Mouse (Mus musculus) lung, postnatal 0 days (tissue): ENCODE results near the gene Gskip. TPM values are rescaled to one million over a fixed set of nuclear protein-coding genes. Genes with fewer than 3 reads are reported as not detected.

Experiments used
- ATAC-seq: fragments of 200-750 bp; cut with Nextera tagmentation; 2 replicates; pipeline ENCODE4 v1.8.0; 2017; ENCODE audit warnings: moderate library complexity
- DNase-seq: peaks from one replicate; pipeline ENCODE4 v3.0.0-alpha.2; 2016; ENCODE audit warnings: low spot score
- H3K27ac ChIP-seq: fragments of 300-500 bp; sonication (generic); 2 replicates; pipeline ENCODE4 v1.5.1; 2014; ENCODE audit warnings: antibody characterized with exemption, mild to moderate bottlenecking, low read length, mixed read lengths
- H3K27me3 ChIP-seq: fragments of 300-500 bp; sonication (generic); replicated peaks from 2 replicates; pipeline ENCODE4 v1.6.1; 2014; ENCODE audit warnings: low read length, mixed read lengths; ENCODE audit not compliant: insufficient read depth
- H3K36me3 ChIP-seq: fragments of 300-500 bp; sonication (generic); 2 replicates; pipeline ENCODE4 v1.6.1; 2014; ENCODE audit warnings: low read length, mixed read lengths; ENCODE audit not compliant: insufficient read depth
- H3K4me1 ChIP-seq: fragments of 300-500 bp; sonication (generic); 2 replicates; pipeline ENCODE4 v1.6.1; 2014; ENCODE audit warnings: antibody characterized with exemption, low read depth, low read length, mixed read lengths; ENCODE audit not compliant: insufficient read depth
- H3K4me2 ChIP-seq: fragments of 300-500 bp; sonication (generic); replicated peaks from 2 replicates; pipeline ENCODE4 v1.6.1; 2014; ENCODE audit warnings: low read depth, mild to moderate bottlenecking, low read length, moderate library complexity, mixed read lengths
- H3K4me3 ChIP-seq: fragments of 300-500 bp; sonication (generic); 2 replicates; pipeline ENCODE4 v1.5.1; 2014; ENCODE audit warnings: low read depth, low read length
- H3K9ac ChIP-seq: fragments of 300-500 bp; sonication (generic); replicated peaks from 2 replicates; pipeline ENCODE4 v1.6.1; 2014; ENCODE audit warnings: low read depth, mild to moderate bottlenecking
- H3K9me3 ChIP-seq: fragments of 300-500 bp; sonication (generic); 2 replicates; pipeline ENCODE4 v1.6.1; 2016; ENCODE audit warnings: low read length, mixed read lengths
- CTCF ChIP-seq: IDR thresholded peaks from 2 replicates; pipeline ENCODE4 v1.5.1; 2016; ENCODE audit warnings: antibody characterized with exemption, mild to moderate bottlenecking
- EP300 ChIP-seq: IDR thresholded peaks from 2 replicates; pipeline ENCODE4 v1.6.1; 2016; ENCODE audit warnings: antibody characterized with exemption, mild to moderate bottlenecking, control low read depth
- WGBS: fragments of 180-500 bp; shearing (Covaris S2); extraction: QIAGEN DNeasy Blood & Tissue Kit; methylation state at CpG from one replicate; pipeline ENCODE4 v1.1.7; 2014; 5-methylcytosine and 5-hydroxymethylcytosine counted together
- polyA plus RNA-seq: library from polyadenylated mRNA; unstranded; fragments of >200 nt; fragmentation: Nextera tagmentation; extraction: Ambion mirVana; gene quantifications from 2 replicates; pipeline ENCODE4 v1.2.1, GENCODE M21; 2015

Gene Gskip
- polyA plus RNA-seq, 1 experiment from 2014 or later = 27.7 TPM

- no peak for DNase-seq
- H3K4me1 ChIP-seq = peaks cover 4% of the 10 kb centered on the region; the same call in 1 of the 2 replicates
- no peak overlapping the region for H3K4me2 ChIP-seq
- H3K27me3 ChIP-seq = no peaks in the 10 kb centered on the region
- no peak overlapping the region for H3K27ac ChIP-seq
- no peaks in the 10 kb centered on the region for H3K9me3 ChIP-seq
- 91% methylated on average over 13 of the region's 13 CpGs for WGBS
- ATAC-seq = no peak
- H3K4me3 ChIP-seq = no peak overlapping the region
- H3K9ac ChIP-seq = no peak overlapping the region
- TF ChIP-seq EP300 (no peak), CTCF (no peak)
- no peaks in the 10 kb centered on the region for H3K36me3 ChIP-seq
These were observed 4.8 kb downstream of the Gskip start for GRCm38 (mm10) chr12:105689435-105689834.

DNA sequence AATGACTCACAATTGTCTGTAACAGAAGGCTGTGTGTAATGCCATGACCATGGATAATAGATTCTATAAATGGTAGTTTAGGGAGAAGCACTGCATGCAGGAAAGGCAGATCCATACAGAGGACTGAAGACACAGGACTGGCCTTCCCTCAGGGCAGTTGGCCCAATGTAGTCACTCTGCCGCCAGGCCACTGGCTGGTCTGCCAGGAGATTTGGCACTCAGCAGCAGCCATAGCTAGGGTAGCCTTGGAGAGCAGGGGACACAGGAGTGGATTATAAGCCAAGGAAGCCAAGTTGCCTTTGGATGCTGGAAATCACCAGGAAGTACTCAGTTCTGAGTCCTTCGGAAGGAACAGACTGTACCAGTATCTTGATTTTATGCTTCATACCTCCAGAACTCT lies 9.4 kb downstream of the Gskip start:
- WGBS = 96% methylated on average over 2 of the region's 2 CpGs
- no peak for ATAC-seq
- no peak overlapping the region for H3K4me2 ChIP-seq

DNA sequence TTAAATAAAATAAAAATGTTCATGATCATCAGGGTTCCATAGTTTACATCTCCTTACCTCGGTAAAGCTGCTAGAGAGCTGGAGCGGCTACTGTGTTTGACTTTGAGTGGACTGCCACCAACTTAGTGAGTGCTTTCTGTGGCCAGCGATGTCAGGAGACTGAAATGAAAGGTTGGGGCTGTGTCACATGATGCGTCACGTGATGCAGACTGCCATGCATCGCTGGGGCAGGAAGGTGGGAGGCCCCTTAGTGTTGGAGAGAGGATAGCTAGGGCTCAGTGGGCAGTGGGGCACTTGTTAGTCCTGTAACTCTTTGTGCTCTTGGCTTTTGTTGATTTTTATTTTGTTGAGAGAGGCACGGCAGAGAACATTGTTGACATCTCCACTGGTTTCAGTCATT lies 11.2 kb downstream of the Gskip start:
- H3K4me1 ChIP-seq = no peaks in the 10 kb centered on the region
- 82% methylated on average over 7 of the region's 7 CpGs for WGBS
- no peak overlapping the region for H3K27ac ChIP-seq
- H3K27me3 ChIP-seq = no peaks in the 10 kb centered on the region
- no peak overlapping the region for H3K9ac ChIP-seq
- no peaks in the 10 kb centered on the region; the same call in 1 of the 2 replicates for H3K36me3 ChIP-seq
- H3K4me2 ChIP-seq = no peak overlapping the region
- no peaks in the 10 kb centered on the region for H3K9me3 ChIP-seq
- H3K4me3 ChIP-seq = no peak overlapping the region
- TF ChIP-seq CTCF = no peak
- no peak for TF ChIP-seq EP300
- DNase-seq (no peak), ATAC-seq (no peak)

More for the DNA sequence above, 9.4 kb downstream of the Gskip start:
- Histone ChIP-seq H3K27me3 (no peaks in the 10 kb centered on the region), H3K9ac (no peak overlapping the region), H3K9me3 (no peaks in the 10 kb centered on the region), H3K36me3 (no peaks in the 10 kb centered on the region), H3K27ac (no peak overlapping the region), H3K4me1 (no peaks in the 10 kb centered on the region), H3K4me3 (no peak overlapping the region)
- TF ChIP-seq CTCF (no peak), EP300 (no peak)
- no peak for DNase-seq

- no peaks in the 10 kb centered on the region for H3K27me3 ChIP-seq
- WGBS = 89% methylated on average over 8 of the region's 8 CpGs
- no peak overlapping the region for H3K4me2 ChIP-seq
These were observed 12.6 kb downstream of the Gskip start for GRCm38 (mm10) chr12:105697104-105697780.

GRCm38 (mm10) chr12:105700433-105700832 lies 15.8 kb downstream of the Gskip start:
- H3K36me3 ChIP-seq = peaks cover 7% of the 10 kb centered on the region; the same call in 1 of the 2 replicates
- TF ChIP-seq EP300 (no peak), CTCF (no peak)
- H3K9ac ChIP-seq = no peak overlapping the region
- H3K9me3 ChIP-seq = no peaks in the 10 kb centered on the region
- no peak overlapping the region for H3K4me2 ChIP-seq
- no peaks in the 10 kb centered on the region; the same call in 1 of the 2 replicates for H3K4me1 ChIP-seq
- H3K4me3 ChIP-seq = no peak overlapping the region
- ATAC-seq = no peak
- H3K27ac ChIP-seq = no peak overlapping the region
- 93% methylated on average over 12 of the region's 12 CpGs for WGBS
- no peaks in the 10 kb centered on the region for H3K27me3 ChIP-seq
- no peak for DNase-seq

More at GRCm38 (mm10) chr12:105697104-105697780, 12.6 kb downstream of the Gskip start:
- Histone ChIP-seq H3K36me3 (peaks cover 7% of the 10 kb centered on the region; the same call in 1 of the 2 replicates), H3K4me3 (no peak overlapping the region), H3K9me3 (no peaks in the 10 kb centered on the region), H3K9ac (no peak overlapping the region), H3K4me1 (no peaks in the 10 kb centered on the region), H3K27ac (no peak overlapping the region)
- DNase-seq (no peak), ATAC-seq (no peak)
- no peak for TF ChIP-seq CTCF
- no peak for TF ChIP-seq EP300

DNA sequence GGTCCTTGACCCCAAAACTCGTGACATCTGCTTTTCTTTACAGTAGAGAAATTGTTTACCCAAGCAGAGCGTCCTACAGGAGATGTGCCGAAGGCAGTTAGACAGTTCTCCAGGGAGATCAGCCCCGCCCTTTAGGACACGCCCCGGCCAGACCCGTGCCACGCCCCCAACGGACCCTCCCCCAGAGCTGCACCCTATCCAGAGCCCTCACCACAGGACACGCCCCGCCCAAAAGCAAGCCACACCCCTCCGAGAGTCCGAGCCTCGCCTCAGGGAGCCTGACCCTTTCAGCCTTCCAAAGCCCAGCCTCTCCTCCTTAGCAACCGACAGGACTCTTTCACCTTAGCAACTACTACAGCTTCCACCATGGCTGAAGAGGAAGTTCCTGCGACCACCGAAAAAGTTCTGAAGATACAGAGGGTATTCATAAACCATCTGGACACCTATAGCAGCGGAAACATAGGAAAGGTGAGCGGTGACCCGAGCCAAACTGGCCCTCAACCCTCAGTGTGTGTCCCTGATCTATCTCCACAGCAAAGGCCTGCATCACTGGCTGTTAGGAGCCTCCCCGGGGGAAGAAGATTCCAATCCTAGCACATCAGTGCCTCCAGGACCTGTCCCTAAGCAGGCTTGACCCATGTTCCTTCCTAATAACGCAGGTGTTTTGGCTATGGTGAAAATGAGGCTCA lies 21.3 kb downstream of the Gskip start, which contains the start of gene Ak7:
Gene Ak7 (plus strand): TSS at position 178 of the 689 bp plus-strand sequence.
- Histone ChIP-seq H3K9me3 (no peaks in the 10 kb centered on the region), H3K9ac (no peak within 1 kb of the TSS), H3K4me3 (no peak within 1 kb of the TSS), H3K36me3 (peaks cover 7% of the 10 kb centered on the region; the same call in 1 of the 2 replicates), H3K4me1 (no peaks in the 10 kb centered on the region; the same call in 1 of the 2 replicates), H3K4me2 (peak within 1 kb of the TSS; percentile 22), H3K27me3 (no peaks in the 10 kb centered on the region), H3K27ac (no peak within 1 kb of the TSS)
- ATAC-seq (peak; percentile 98), DNase-seq (peak; percentile 80)
- WGBS = 10% methylated on average over 21 of the region's 22 CpGs
- TF ChIP-seq EP300 = no peak
